Mouse (Mus musculus): ENCODE data around the gene Rasl11b. TPM values are rescaled to one million over a fixed set of nuclear protein-coding genes. Genes with fewer than 3 reads are reported as not detected.

Rasl11b gene
- total RNA-seq (2023) = 10 to 100 TPM in 1 of 2 experiments, 1 to 10 TPM in 1; 9.5 to 17.5 TPM

GRCm38 (mm10) chr5:74194841-74195613, at the start of gene Rasl11b:
Rasl11b (plus strand) TSS chr5:74195286.

Other genes with a start within 250 kb of the Rasl11b start
- 10 to 100 TPM; 32.0 to 40.3 TPM for gene Usp46, start 126.9 kb upstream of the Rasl11b start, total RNA-seq (2023)